Mouse (Mus musculus) G1E (cell line): ENCODE measurements around the gene Usp3.

Experiments
- CTCF ChIP-seq: IDR thresholded peaks from 2 replicates; pipeline ENCODE4 v1.5.1; 2012; ENCODE audit warnings: low read depth, low read length, inconsistent platforms, mixed read lengths
- GATA1 ChIP-seq: IDR thresholded peaks from 2 replicates; pipeline ENCODE4 v1.6.1; 2012; ENCODE audit warnings: borderline replicate concordance, low read length, inconsistent platforms, mixed read lengths
- GATA2 ChIP-seq: IDR thresholded peaks from 2 replicates; pipeline ENCODE4 v1.6.1; 2012; ENCODE audit warnings: low read depth, low read length, inconsistent platforms, borderline replicate concordance
- TAL1 ChIP-seq: conservative IDR thresholded peaks from 2 replicates; pipeline ENCODE4 v1.6.1; 2012; ENCODE audit warnings: low read depth, low read length, inconsistent platforms, mixed read lengths

- TF ChIP-seq CTCF (no peak), TAL1 (no peak), GATA1 (no peak), GATA2 (no peak)
These were observed 649 bp upstream of the Usp3 start for GRCm38 (mm10) chr9:66593613-66593969.
